Comparison of ENCODE assay signal across 30 mouse cellular contexts in genomic region chr1:166104858-166105257, GRCm38 (mm10). TPM values are rescaled to one million over a fixed set of nuclear protein-coding genes. Genes with fewer than 3 reads are reported as not detected.
DNase-seq lines count a peak whose midpoint lies in the region; ATAC-seq and TF ChIP-seq lines count a peak whose summit lies in the region.
"Had no signal": no experiment of that assay in that cellular context is flagged by ENCODE, and none has a peak within 500 bp of the region (broad histone marks: within the 10 kb centered on the region; RNA-seq: fewer than 3 reads in every experiment).

No protein-coding gene starts in this region.

- H3K4me3 ChIP-seq in liver, postnatal 0 days (ENCODE audit: low read depth, low read length): no peak overlapping the region
- H3K4me3 ChIP-seq in liver, embryonic 12.5 days: no peak overlapping the region
- H3K4me3 ChIP-seq in liver, embryonic 15.5 days (replicated peaks): no peak overlapping the region
- H3K4me3 ChIP-seq in limb, embryonic 10.5 days: no peak overlapping the region
- no peak overlapping the region for H3K4me3 ChIP-seq in forebrain, embryonic 14.5 days (ENCODE audit: low read depth, low read length)
- H3K4me3 ChIP-seq: embryonic facial prominence, embryonic 12.5 days; embryonic facial prominence, embryonic 15.5 days; forebrain, embryonic 15.5 days; heart, adult 2 months; heart, embryonic 10.5 days; heart, embryonic 13.5 days; hindbrain, embryonic 13.5 days had no signal

- no peak for ATAC-seq in liver, postnatal 0 days
- peak; percentile 72 for ATAC-seq in liver, embryonic 12.5 days
- ATAC-seq in liver, embryonic 15.5 days (ENCODE audit: insufficient read depth): peak; percentile 59
- ATAC-seq in megakaryocyte-erythroid progenitor cell, adult 5-6 weeks (replicated peaks; ENCODE audit: low FRiP score, low TSS enrichment, poor library complexity, severe bottlenecking): peak; percentile 48
- no peak for ATAC-seq in forebrain, embryonic 14.5 days
- ATAC-seq: forebrain, embryonic 15.5 days; hindbrain, embryonic 16.5 days had no signal

- WGBS in liver, postnatal 0 days (ENCODE audit: insufficient replicate concordance): 61% methylated on average over 3 of the region's 3 CpGs
- 39% methylated on average over 3 of the region's 3 CpGs for WGBS in liver, embryonic 12.5 days (ENCODE audit: insufficient replicate concordance)
- WGBS in liver, embryonic 15.5 days (ENCODE audit: insufficient replicate concordance): 43% methylated on average over 3 of the region's 3 CpGs
- 89% methylated on average over 3 of the region's 3 CpGs for WGBS in limb, embryonic 10.5 days
- WGBS in forebrain, embryonic 14.5 days: 94% methylated on average over 3 of the region's 3 CpGs

- DNase-seq in liver: peak; percentile 17
- DNase-seq in liver, postnatal 0 days: no peak
- DNase-seq in limb, embryonic 10.5 days (ENCODE audit: low spot score): no peak
- no peak for DNase-seq in forebrain, embryonic 14.5 days (ENCODE audit: low spot score)
- DNase-seq in left cerebral cortex, postnatal 10 days (ENCODE audit: extremely low spot score in 1 of 2, low spot score in 2 of 2): no peak
- DNase-seq: adrenal gland, adult 2 months; adrenal gland, postnatal 14 days; B cell, adult 2 months; cerebellum, adult 11 months; cerebellum, adult 2 months; cerebellum, adult 9-11 months; cerebellum, postnatal 25 days; gastrocnemius, postnatal 25 days; heart, adult 2 months had no signal

- H3K9me3 ChIP-seq in liver, postnatal 0 days (ENCODE audit: low read length): no peaks in the 10 kb centered on the region
- H3K9me3 ChIP-seq in liver, embryonic 12.5 days (replicated peaks): no peaks in the 10 kb centered on the region
- no peaks in the 10 kb centered on the region for H3K9me3 ChIP-seq in liver, embryonic 15.5 days (replicated peaks)
- H3K9me3 ChIP-seq in limb, embryonic 10.5 days (replicated peaks): no peaks in the 10 kb centered on the region
- no peaks in the 10 kb centered on the region for H3K9me3 ChIP-seq in forebrain, embryonic 14.5 days (replicated peaks; ENCODE audit: control insufficient read depth, low read length)
- H3K9me3 ChIP-seq: embryonic facial prominence, embryonic 12.5 days; embryonic facial prominence, embryonic 15.5 days; forebrain, embryonic 15.5 days; G1E; heart, embryonic 10.5 days; heart, embryonic 13.5 days; hindbrain, embryonic 13.5 days had no signal

- H3K27ac ChIP-seq in liver, postnatal 0 days (ENCODE audit: low read depth): no peak overlapping the region
- H3K27ac ChIP-seq in liver, embryonic 12.5 days: no peak overlapping the region
- H3K27ac ChIP-seq in liver, embryonic 15.5 days (replicated peaks): no peak overlapping the region
- H3K27ac ChIP-seq in limb, embryonic 10.5 days: no peak overlapping the region
- no peak overlapping the region for H3K27ac ChIP-seq in forebrain, embryonic 14.5 days (ENCODE audit: low read depth, low read length)
- H3K27ac ChIP-seq: embryonic facial prominence, embryonic 12.5 days; embryonic facial prominence, embryonic 15.5 days; forebrain, embryonic 15.5 days; heart, adult 2 months; heart, embryonic 10.5 days; heart, embryonic 13.5 days; hindbrain, embryonic 13.5 days had no signal

- no peak for TF ChIP-seq CTCF in liver, postnatal 0 days (IDR thresholded peaks at IDR 0.05; ENCODE audit: low read depth)

- H3K36me3 ChIP-seq in liver, postnatal 0 days (replicated peaks; ENCODE audit: insufficient read depth, low read length): no peaks in the 10 kb centered on the region
- H3K36me3 ChIP-seq in liver, embryonic 12.5 days: no peaks in the 10 kb centered on the region
- H3K36me3 ChIP-seq in liver, embryonic 15.5 days (replicated peaks): no peaks in the 10 kb centered on the region
- H3K36me3 ChIP-seq in limb, embryonic 10.5 days: no peaks in the 10 kb centered on the region
- H3K36me3 ChIP-seq in forebrain, embryonic 14.5 days (ENCODE audit: control insufficient read depth, insufficient read depth, low read length): no peaks in the 10 kb centered on the region
- H3K36me3 ChIP-seq: embryonic facial prominence, embryonic 12.5 days; embryonic facial prominence, embryonic 15.5 days; forebrain, embryonic 15.5 days; G1E; hindbrain, embryonic 13.5 days had no signal

- intact Hi-C loops in left cerebral cortex, postnatal 10 days (cut with DNase I): no loop called here

- H3K4me1 ChIP-seq in liver, postnatal 0 days (ENCODE audit: insufficient read depth): no peaks in the 10 kb centered on the region
- peaks cover 25% of the 10 kb centered on the region for H3K4me1 ChIP-seq in liver, embryonic 12.5 days
- H3K4me1 ChIP-seq in liver, embryonic 15.5 days (replicated peaks): peaks cover 12% of the 10 kb centered on the region; the same call in 1 of the 2 replicates
- peaks cover 7% of the 10 kb centered on the region for H3K4me1 ChIP-seq in limb, embryonic 10.5 days
- no peaks in the 10 kb centered on the region for H3K4me1 ChIP-seq in forebrain, embryonic 14.5 days (ENCODE audit: control insufficient read depth, insufficient read depth, low read length)
- H3K4me1 ChIP-seq: embryonic facial prominence, embryonic 12.5 days; embryonic facial prominence, embryonic 15.5 days; forebrain, embryonic 15.5 days; heart, embryonic 10.5 days; heart, embryonic 13.5 days had no signal

- TF ChIP-seq EP300 in liver, postnatal 0 days (IDR thresholded peaks at IDR 0.05; ENCODE audit: low read depth): no peak

- H3K4me2 ChIP-seq in liver, postnatal 0 days (ENCODE audit: low read depth, low read length): no peak overlapping the region
- H3K4me2 ChIP-seq in liver, embryonic 12.5 days: 0 out of 2 replicates have a peak overlapping the region, but pooled peaks have one; percentile 3
- H3K4me2 ChIP-seq in liver, embryonic 15.5 days: no peak overlapping the region
- H3K4me2 ChIP-seq in forebrain, embryonic 14.5 days (ENCODE audit: low read length): no peak overlapping the region
- H3K4me2 ChIP-seq: embryonic facial prominence, embryonic 12.5 days; embryonic facial prominence, embryonic 15.5 days; forebrain, embryonic 15.5 days; heart, embryonic 13.5 days; hindbrain, embryonic 13.5 days had no signal

- no peak overlapping the region for H3K9ac ChIP-seq in liver, postnatal 0 days (replicated peaks)
- no peak overlapping the region for H3K9ac ChIP-seq in liver, embryonic 12.5 days
- no peak overlapping the region for H3K9ac ChIP-seq in liver, embryonic 15.5 days
- no peak overlapping the region for H3K9ac ChIP-seq in forebrain, embryonic 14.5 days (ENCODE audit: low read length)
- H3K9ac ChIP-seq: embryonic facial prominence, embryonic 12.5 days; embryonic facial prominence, embryonic 15.5 days; forebrain, embryonic 15.5 days; heart, embryonic 13.5 days; hindbrain, embryonic 13.5 days had no signal

- no peaks in the 10 kb centered on the region for H3K27me3 ChIP-seq in liver, postnatal 0 days (ENCODE audit: insufficient read depth, low read length)
- H3K27me3 ChIP-seq in liver, embryonic 12.5 days (replicated peaks): 0 out of 2 replicates have a peak, but pooled peaks cover 5% of the 10 kb centered on the region
- H3K27me3 ChIP-seq in liver, embryonic 15.5 days: no peaks in the 10 kb centered on the region
- no peaks in the 10 kb centered on the region for H3K27me3 ChIP-seq in limb, embryonic 10.5 days (ENCODE audit: low read depth, poor library complexity, severe bottlenecking)
- no peaks in the 10 kb centered on the region for H3K27me3 ChIP-seq in forebrain, embryonic 14.5 days (replicated peaks; ENCODE audit: control insufficient read depth, insufficient read depth, low read length)
- H3K27me3 ChIP-seq: CH12.LX; embryonic facial prominence, embryonic 12.5 days; embryonic facial prominence, embryonic 15.5 days; forebrain, embryonic 15.5 days; heart, embryonic 13.5 days; hindbrain, embryonic 13.5 days had no signal

RNA-seq across cellular contexts. Expression of gene Dusp27, which starts 22.9 kb away (rescaled TPM):
- polyA plus RNA-seq in liver, postnatal 0 days (2015; fragmentation: Nextera tagmentation; extraction: Ambion mirVana): 0.04 and 0.20 TPM in 2 replicates
- polyA plus RNA-seq in liver, embryonic 12.5 days (2016; fragmentation: Nextera tagmentation; extraction: Ambion mirVana): 0.31 and 0.47 TPM in 2 replicates
- 0.26 and 0.53 TPM in 2 replicates for polyA plus RNA-seq in liver, embryonic 15.5 days (2015; fragmentation: Nextera tagmentation; extraction: Ambion mirVana)
- not detected in 2 replicates for total RNA-seq in megakaryocyte-erythroid progenitor cell, adult 5-6 weeks (2014; fragmentation: Nextera tagmentation)
- total RNA-seq in megakaryocyte-erythroid progenitor cell, adult 5-6 weeks (2017): not detected in 2 replicates
- polyA plus RNA-seq in limb, embryonic 10.5 days (2016; fragmentation: Nextera tagmentation; extraction: Ambion mirVana): 1.8 and 2.4 TPM in 2 replicates
- 0.70 and 0.93 TPM in 2 replicates for polyA plus RNA-seq in forebrain, embryonic 14.5 days (2014; fragmentation: Nextera tagmentation; extraction: Ambion mirVana)
- total RNA-seq in left cerebral cortex, postnatal 10 days (2021): under 1 TPM; 0.45 to 0.54 TPM
- total RNA-seq: CH12.LX; common myeloid progenitor, adult 5-6 weeks; hematopoietic stem cell, adult 5-6 weeks had no signal
- polyA plus RNA-seq: G1E had no signal

RNA-seq across cellular contexts. Expression of gene Gpa33, which starts 25.2 kb away (rescaled TPM):
- polyA plus RNA-seq in liver, postnatal 0 days (2015; fragmentation: Nextera tagmentation; extraction: Ambion mirVana): not detected in 2 replicates
- 0.08 TPM in 1 of 2 replicates, not detected in the other for polyA plus RNA-seq in liver, embryonic 12.5 days (2016; fragmentation: Nextera tagmentation; extraction: Ambion mirVana)
- 0.07 and 0.09 TPM in 2 replicates for polyA plus RNA-seq in liver, embryonic 15.5 days (2015; fragmentation: Nextera tagmentation; extraction: Ambion mirVana)
- not detected in 2 replicates for total RNA-seq in megakaryocyte-erythroid progenitor cell, adult 5-6 weeks (2014; fragmentation: Nextera tagmentation)
- not detected in 2 replicates for total RNA-seq in megakaryocyte-erythroid progenitor cell, adult 5-6 weeks (2017)
- 0.18 and 0.19 TPM in 2 replicates for polyA plus RNA-seq in limb, embryonic 10.5 days (2016; fragmentation: Nextera tagmentation; extraction: Ambion mirVana)
- not detected in 2 replicates for polyA plus RNA-seq in forebrain, embryonic 14.5 days (2014; fragmentation: Nextera tagmentation; extraction: Ambion mirVana)
- total RNA-seq in left cerebral cortex, postnatal 10 days (2021): not detected
- total RNA-seq: adrenal gland, postnatal 14 days; common myeloid progenitor, adult 5-6 weeks; gastrocnemius, adult 8-10 months; gastrocnemius, postnatal 25 days; heart, adult 2 months; heart, postnatal 25 days; hematopoietic stem cell, adult 5-6 weeks had no signal
- polyA plus RNA-seq: cerebellum, adult 2 months; forebrain, embryonic 15.5 days; G1E; heart, adult 2 months; heart, embryonic 13.5 days; hindbrain, embryonic 16.5 days had no signal

Comparison
In these comparisons a context has a peak if more than half of its experiments do, and no peak if none do; other contexts are left out.
1. ATAC-seq: peak in liver, embryonic 12.5 days (single experiment), liver, embryonic 15.5 days (single experiment) and megakaryocyte-erythroid progenitor cell, adult 5-6 weeks (single experiment); none in liver, postnatal 0 days (single experiment) and forebrain, embryonic 14.5 days (single experiment).